Mouse (Mus musculus): ENCODE results near the gene Drg1.
"Not testable (repeated sequence)": the region's sequence is repeated elsewhere in the genome, so short reads cannot be mapped to it uniquely, and the experiment has no call there.

The Drg1 gene

DNA sequence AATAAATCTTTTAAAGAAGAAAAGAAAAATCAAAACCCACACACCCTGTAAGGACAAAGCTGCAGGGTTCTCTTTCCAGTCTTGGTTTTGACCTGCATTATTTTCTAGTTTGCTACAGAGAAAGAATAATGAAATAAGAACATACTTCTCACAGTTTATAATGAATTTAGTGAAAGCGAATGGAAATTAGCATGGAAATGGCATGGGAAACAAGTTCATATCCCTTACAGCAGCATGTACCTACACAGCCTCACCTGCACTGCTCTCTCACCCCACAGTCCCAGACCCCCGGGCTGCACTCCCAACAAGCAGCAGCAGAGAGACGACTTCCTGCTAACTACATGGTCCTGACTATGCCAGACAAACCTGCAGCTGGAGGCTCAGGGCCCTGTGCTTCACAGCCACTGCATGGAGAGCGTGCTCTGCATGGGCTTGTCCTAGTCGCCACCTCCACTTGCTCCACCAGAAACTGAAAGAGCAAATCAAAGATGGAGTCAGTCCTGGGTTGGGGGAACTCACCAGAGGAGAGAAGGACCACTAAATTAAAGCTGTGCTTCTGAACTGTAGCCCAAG lies 100.9 kb downstream of the Drg1 start:
- DNase-seq (ENCODE audit: low spot score) = not testable (repeated sequence)

DNA sequence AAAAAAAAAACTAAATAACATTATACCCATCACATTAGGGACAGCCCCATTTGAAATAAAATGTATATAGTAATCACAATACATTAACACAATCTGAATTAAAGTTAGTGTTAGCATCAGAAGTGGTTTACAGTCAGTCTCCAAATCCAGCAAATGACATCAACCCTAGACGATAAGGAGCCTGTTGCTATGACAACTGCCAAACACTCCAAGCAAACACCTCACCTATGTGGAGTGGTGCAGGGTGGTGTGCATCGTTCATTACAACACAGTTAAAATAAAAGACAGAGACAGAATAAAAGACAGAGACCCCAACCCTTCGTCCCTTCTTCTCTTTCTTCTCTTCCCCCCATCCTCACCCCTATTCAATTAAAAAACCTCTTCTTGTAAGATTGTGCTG lies 102.6 kb downstream of the Drg1 start:
- not testable (repeated sequence) for DNase-seq (ENCODE audit: low spot score)

DNA sequence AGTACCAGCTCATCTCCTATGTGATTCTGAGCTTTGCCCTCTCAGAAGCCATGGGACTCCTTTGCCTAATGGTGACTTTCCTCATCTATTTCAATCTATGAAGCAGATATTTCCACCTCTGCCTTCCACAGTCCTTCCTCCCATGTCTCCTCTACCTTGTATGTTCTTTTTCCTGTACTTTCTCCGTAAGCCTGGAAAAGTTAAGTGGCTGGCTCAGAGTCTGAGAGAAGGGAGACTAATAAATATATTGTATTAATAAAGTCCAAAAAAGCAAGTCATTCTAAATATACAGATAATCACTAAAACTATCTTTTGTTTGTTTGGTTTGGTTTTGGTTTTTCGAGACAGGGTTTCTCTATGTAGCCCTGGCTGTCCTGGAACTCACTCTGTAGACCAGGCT lies 103.1 kb downstream of the Drg1 start:
- DNase-seq (ENCODE audit: low spot score) = not testable (repeated sequence)

DNA sequence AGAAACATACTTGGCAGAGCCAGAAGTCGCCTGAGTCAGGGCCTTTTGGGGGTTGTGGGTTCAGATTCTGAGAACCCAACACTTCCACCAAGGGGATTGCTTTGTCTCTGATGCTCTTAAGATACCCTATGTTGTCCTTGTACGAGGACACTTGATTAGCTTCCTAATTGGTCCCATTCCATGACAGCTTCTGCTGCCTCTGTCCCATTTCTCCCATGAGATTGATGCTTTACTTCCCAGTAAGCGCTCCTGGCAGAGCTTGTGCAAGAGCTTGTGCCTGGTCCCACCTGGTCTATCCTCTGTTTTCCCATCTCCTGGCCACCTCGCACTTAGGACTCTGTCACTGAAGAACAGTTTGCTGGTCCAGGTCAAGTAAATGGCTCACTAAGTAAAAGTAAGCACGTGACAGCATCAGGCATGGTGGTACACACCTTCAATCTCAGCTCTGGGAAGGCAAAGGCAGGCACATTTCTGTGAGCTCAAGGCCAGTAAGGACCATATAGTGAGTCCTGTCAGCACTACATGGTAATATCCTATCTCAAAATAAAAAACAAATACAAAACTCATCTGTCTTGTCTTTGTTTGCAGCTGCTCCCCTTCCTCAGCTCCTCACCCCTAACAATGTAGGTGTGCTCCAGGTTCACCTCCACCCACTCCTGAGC lies 103.8 kb downstream of the Drg1 start:
- peak; percentile 43 for DNase-seq (ENCODE audit: low spot score)

DNA sequence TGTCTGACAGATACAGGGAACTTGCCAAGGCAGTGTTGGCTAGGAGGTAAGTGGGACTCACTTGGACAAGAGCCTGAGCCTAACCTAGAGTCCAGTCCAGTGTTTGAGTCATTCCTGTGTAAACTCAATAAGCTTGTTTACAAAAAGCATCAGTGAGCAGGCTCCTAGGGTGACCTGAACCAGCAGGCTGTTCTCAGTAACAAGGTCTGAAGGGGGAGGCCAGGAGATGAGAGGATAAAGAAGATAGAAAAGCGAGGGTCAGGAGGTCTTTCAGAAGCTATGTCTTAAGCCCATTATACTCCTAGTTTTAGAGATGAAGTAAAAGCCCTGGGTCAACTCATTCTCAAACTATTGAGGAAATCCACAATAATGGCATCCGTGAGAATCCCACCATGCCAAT lies 104.8 kb downstream of the Drg1 start:
- not testable (repeated sequence) for DNase-seq (ENCODE audit: low spot score)

DNA sequence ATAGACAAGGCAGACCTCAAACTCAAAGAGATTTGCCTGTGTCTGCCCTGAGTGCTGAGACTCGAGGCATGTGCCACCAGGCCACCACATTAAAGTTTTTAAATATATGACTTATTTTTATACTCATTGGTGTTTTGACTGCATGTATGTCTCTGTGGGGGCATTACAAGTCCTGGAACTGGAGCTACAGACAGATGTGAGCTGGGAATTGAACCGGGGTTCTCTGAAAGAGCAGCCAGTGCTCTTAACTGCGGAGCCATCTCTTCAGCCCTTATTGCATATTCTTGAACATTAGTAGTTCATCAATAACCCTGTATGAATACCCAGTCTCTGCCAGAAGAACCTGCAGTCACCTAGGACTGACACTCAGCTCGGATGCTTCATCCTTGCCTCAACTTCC lies 107.4 kb downstream of the Drg1 start:
- not testable (repeated sequence) for DNase-seq (ENCODE audit: low spot score)

DNA sequence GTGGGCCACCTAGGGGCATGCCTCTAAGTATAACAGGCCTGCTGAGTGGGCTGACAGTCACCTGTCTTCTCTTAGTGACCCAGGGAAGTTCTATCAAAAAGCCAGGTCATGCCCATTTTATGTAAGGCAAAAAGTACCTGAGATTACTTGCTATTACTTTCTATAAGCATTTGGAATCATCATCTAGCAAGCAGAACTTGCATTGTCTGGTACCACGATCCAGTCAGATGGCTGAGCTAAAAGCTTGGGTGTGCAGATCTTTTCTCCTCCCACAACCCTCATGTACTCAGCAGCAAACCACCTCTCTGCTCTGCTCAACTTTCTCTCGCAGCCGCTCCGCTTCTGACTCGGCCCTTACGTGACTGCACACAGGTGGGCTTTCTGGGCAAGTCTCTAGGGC lies 108.2 kb downstream of the Drg1 start:
- not testable (repeated sequence) for DNase-seq (ENCODE audit: low spot score)

DNA sequence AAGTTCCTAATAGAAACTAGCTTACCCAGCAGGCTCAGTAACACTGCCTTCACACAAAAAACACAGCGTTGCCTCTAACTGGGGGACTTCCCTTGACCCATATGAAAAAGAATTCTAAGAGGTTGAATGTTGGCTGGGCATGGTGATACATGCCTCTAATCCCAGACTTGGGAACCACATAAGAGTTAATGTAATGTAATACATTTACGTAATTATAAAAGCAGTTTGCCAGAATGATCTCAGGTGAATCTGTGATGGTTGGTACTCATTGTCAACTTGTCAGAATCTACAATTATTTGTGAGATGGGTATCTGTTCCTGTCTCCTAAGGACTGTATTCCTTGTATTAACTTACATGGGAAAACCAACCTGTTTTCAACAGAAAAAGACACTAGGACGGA lies 109.2 kb downstream of the Drg1 start:
- DNase-seq (ENCODE audit: low spot score) = not testable (repeated sequence)

DNA sequence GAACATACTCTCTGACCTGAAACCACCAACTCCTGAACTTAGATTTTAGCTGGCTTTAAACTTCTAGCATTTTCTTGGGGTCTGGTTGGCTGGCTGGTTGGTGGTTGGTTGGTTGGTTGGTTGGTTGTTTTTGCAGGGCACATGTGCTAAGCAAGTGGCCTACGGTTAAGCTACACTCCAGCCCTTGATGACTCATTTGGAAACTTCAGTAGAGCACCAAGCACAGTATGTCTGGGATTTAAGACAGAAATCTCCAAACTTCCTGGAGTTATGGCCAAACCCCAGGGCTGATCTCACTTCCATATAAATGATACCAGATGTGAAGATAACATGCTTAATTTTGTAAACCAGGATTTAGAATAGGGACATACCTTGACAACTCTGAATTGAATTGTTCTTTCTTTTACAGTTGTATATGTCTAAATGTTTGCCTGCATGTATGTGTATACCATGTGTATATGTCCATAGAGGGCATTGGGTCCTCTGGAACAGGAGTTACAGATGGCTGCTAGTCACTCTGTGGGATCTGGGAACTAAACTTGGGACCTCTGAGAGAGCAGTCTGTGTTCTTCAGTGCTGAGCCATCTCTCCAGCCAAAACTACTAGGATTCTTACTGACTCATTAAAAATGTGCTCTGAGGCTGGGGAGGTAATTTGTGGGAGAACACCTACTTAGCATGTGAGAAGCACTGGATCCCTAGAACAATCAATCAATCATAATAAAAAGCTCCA lies 112.4 kb downstream of the Drg1 start:
- peak; percentile 54 for DNase-seq (ENCODE audit: low spot score)

DNA sequence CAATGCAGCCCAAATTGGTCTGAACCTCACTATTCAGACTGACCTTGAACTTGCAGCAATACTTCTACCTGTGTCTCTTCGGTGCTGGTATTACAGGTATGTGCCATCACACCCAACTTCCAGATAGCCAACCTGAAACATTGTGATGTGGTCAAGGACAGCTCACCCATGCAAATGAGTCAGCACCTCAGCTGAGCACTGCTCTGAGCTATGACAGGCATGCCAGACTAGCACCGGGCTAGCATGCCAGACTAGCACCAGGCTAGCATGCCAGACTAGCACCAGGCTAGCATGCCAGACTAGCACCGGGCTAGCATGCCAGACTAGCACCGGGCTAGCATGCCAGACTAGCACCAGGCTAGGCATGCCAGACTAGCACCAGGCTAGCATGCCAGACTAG lies 114.9 kb downstream of the Drg1 start:
- DNase-seq (ENCODE audit: low spot score) = not testable (repeated sequence)

DNA sequence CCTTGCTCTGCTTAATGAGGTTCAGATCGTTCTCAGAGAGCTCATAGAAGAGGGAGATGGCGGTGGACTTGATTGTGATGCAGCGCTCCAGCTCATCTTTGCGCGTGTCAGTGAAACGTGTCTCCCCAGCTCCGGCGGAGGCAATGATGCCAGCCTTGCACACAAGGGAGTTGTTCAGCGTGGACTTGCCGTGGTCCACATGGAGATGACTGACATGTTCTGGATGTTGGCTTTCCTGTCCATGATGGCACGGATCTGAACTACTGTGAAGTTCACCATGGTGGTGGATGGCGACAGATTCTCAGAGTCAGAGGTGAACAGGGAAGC lies 115.6 kb downstream of the Drg1 start:
- not testable (repeated sequence) for DNase-seq (ENCODE audit: low spot score)

DNA sequence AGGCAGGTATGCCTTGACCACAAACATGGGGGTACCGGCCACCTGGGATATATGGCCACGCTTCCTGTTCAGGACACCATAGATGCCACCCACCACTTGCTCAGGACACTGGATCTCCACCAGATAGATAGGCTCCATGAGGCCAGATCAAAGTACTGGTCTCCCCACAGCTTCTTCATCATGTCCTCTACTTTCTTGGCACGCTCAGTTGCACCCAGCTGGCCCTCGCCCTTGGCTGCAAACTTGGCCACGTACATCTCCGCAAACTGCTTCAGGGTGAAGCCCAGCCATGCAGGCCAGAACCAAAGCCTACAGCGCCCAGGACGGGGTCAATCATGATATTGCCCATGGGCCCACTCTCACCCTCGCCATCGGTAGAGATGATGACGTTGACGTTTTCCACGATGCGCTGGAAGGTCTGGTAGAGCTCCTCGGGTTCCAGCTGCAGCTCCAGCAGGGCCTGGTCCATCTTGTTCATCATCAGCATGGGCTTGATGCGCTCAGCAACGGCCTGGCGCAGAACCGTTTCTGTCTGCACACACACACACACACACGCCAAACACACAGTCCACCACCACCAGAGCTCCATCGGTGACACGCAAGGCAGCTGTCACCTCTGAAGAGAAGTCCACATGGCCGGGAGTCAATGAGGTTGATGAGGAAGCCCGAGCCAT lies 116.1 kb downstream of the Drg1 start:
- not testable (repeated sequence) for DNase-seq (ENCODE audit: low spot score)

DNA sequence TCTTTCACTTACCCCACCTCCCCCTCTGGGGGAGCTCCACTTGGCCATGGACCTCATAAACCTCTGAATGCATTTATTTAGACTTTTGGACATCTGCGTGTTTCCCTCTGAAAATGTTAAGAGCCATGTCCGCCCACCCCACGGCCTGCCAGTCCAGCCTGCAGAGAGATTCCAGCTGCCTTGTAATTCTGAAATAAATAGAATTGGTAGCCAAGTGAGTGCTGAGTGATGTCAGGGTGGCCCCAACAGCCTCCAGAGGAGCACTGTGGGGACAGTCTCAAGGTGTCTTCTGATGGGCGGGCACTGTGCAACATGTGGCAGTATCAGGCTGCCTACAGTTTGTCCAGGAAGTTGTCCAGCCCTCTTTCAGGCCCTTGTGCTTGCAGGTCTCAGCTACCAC lies 116.7 kb downstream of the Drg1 start:
- DNase-seq (ENCODE audit: low spot score) = not testable (repeated sequence)

DNA sequence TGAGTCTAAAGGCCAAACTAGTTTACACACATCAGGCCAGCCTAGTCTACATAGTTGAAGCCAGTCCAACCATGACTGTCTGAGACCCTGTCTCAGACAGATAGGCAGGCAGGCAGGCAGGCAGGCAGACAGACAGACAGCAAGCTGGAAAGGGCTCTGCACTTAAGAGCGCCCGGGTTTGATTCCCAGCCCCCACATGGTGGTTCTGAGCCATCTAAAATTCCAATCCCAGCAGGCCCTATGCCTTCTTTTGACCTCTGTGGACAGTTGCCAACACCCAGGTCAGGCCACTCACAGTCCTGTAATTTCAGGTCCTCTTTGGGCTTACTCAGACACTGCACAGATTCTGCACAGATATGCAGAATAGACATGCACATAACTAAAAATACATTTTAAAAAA lies 119.4 kb downstream of the Drg1 start:
- DNase-seq (ENCODE audit: low spot score) = not testable (repeated sequence)

DNA sequence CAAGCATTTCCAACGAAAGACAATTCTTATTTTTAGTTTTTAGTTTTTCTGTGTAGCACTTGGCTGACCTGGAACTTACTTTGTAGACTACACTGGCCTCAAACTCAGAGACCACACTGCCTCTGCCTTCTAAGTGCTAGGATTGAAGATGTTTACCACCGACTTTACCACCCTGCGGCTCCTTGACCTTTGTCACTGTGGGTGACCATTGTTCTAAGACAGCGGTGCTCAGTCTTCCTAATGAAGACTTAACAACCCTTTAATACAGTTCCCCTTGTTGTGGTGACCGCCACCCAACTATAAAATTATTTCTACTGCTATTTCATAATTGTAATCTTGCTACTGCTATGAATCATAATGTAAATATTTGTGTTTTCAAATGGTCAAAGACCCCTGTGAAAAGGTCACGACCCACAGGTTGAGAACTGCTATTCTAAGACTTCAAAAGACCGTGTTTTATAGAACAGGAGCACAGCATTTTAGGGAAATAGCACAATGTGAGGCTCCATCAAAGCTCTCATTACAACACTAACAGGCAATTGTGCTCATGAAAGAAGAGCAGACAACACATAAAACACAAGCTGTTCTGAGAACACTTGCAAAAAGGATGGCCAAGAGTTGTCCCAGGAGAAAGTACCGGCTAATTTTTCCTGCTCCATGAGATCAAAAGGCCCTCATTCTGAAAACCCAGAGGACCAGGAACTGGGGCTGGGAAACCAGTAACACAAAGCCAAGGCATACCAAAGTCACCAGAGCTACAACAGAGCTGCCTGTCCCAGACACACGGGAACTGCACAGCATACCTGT lies 120.7 kb downstream of the Drg1 start:
- not testable (repeated sequence) for DNase-seq (ENCODE audit: low spot score)

DNA sequence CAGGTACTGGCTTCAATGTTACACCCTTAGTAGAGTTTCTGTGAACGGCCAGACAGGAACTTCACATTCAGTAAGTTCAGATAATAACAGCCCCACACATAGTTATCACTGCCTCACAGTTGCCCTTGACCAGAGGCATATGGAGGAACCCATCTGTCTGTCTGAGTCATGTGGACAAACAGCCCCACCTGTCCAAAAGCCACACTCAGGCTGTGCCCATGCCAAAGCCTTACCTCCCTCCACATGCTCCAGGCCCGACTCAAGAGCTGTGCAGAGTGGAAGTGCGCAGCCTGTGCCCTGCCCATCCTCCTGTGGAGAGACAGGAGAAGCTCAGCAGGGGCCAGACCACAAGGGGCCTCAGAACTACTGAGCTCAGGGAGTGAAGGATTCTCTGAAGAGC lies 122.2 kb downstream of the Drg1 start:
- DNase-seq (ENCODE audit: low spot score) = not testable (repeated sequence)

DNA sequence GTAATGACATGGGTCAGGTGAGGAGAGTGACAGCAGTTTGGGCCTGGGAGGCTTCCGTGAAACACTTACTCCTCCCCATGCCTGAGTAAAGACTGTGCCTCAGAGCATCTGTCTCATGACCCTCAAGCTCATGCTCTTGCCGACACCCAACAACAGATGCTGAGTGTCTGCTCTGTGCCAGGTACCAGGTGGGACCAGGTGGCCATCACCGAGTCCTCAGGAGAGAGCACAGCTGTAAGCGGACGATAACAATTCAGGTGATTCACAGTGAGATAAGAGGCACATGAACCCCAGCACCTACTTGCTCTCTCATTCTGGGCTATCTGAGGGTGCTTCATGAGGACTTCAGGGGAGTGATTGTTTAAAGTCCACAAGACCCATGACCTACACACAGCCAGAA lies 123.8 kb downstream of the Drg1 start:
- DNase-seq (ENCODE audit: low spot score) = peak; percentile 61

DNA sequence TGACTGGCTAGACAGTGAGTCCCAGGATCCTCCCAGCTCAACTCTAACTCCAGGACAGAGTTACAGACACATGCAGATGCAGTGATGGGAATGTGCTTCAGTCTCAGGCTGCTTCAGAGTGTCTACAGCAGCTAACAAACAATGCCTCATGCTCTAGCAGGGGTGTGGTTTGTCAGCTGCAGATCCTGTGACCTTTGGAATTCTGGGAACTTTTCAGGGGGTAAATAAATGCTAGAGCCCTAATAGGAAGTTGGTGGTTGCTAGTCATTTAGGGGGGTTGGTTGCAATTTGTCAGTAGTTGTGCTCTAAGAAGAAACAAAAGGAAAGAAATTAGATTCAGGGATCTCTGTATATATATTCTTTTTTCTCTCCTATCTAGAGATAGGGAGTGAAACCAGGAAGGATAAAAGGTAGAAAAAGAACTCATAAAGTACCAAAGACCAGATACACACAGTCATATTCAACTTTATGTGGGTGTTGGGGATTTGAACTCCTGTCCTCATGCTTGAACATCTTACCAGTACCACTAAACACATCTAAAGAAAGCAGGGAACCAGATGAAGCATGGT lies 125.2 kb downstream of the Drg1 start:
- DNase-seq (ENCODE audit: low spot score) = not testable (repeated sequence)

DNA sequence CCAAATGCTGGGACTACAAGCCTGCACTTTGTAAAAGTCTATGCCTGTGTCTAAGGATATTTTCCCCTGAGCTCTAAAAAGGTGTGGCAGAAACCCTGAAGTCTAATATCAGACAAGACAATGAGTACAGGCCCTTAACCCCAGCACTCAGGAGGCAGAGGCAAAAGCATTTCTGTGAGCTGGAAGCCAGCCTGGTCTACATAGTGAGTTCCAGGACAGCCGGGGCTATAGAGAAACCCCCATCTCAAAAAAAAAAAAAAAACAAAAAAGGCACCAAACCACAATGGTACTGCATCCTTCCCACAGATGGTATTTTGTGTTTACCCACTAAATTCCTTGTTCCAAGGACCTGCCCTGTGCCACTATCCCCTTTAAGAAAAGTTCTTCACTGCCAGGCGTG lies 127.9 kb downstream of the Drg1 start:
- not testable (repeated sequence) for DNase-seq (ENCODE audit: low spot score)

Data from spleen, adult 12 weeks (tissue).